Mouse (Mus musculus) kidney, embryonic 14.5 days (tissue): ENCODE measurements around the gene Zswim1. TPM values are rescaled to one million over a fixed set of nuclear protein-coding genes. Genes with fewer than 3 reads are reported as not detected.
"Not testable (repeated sequence)": the region's sequence is repeated elsewhere in the genome, so short reads cannot be mapped to it uniquely, and the experiment has no call there.

ENCODE experiments used
- ATAC-seq: fragments of 200-750 bp; cut with Nextera tagmentation; 2 replicates; pipeline ENCODE4 v1.8.0; 2017; ENCODE audit warnings: moderate number of reproducible peaks, mild to moderate bottlenecking, moderate TSS enrichment, moderate library complexity; ENCODE audit not compliant: low FRiP score, low TSS enrichment
- H3K27ac ChIP-seq: fragments of 300-500 bp; sonication (generic); 2 replicates; pipeline ENCODE4 v1.5.1; 2014; ENCODE audit warnings: low read depth, mild to moderate bottlenecking, low read length, moderate library complexity, mixed read lengths
- H3K27me3 ChIP-seq: fragments of 300-500 bp; sonication (generic); 2 replicates; pipeline ENCODE4 v1.6.1; 2014; ENCODE audit warnings: mild to moderate bottlenecking, low read length; ENCODE audit not compliant: control insufficient read depth, insufficient read depth
- H3K36me3 ChIP-seq: fragments of 300-500 bp; sonication (generic); 2 replicates; pipeline ENCODE4 v1.6.1; 2014; ENCODE audit warnings: low read length, mixed read lengths; ENCODE audit not compliant: control insufficient read depth, insufficient read depth
- H3K4me1 ChIP-seq: fragments of 300-500 bp; sonication (generic); 2 replicates; pipeline ENCODE4 v1.6.1; 2014; ENCODE audit warnings: low read length, mixed read lengths; ENCODE audit not compliant: control insufficient read depth, insufficient read depth
- H3K4me2 ChIP-seq: fragments of 300-500 bp; sonication (generic); replicated peaks from 2 replicates; pipeline ENCODE4 v1.6.1; 2014; ENCODE audit warnings: low read depth, mild to moderate bottlenecking, low read length
- H3K4me3 ChIP-seq: fragments of 300-500 bp; sonication (generic); 2 replicates; pipeline ENCODE4 v1.5.1; 2014; ENCODE audit warnings: mild to moderate bottlenecking, low read length
- H3K9ac ChIP-seq: fragments of 300-500 bp; sonication (generic); 2 replicates; pipeline ENCODE4 v1.6.1; 2014; ENCODE audit warnings: low read depth, mild to moderate bottlenecking, low read length, moderate library complexity
- H3K9me3 ChIP-seq: fragments of 300-500 bp; sonication (generic); 2 replicates; pipeline ENCODE4 v1.6.1; 2016; ENCODE audit warnings: low read length; ENCODE audit not compliant: control insufficient read depth
- WGBS: fragments of 180-500 bp; shearing (Covaris S2); extraction: QIAGEN DNeasy Blood & Tissue Kit; methylation state at CpG from one replicate; pipeline ENCODE4 v1.1.7; 2014; 5-methylcytosine and 5-hydroxymethylcytosine counted together
- polyA plus RNA-seq: library from polyadenylated mRNA; unstranded; fragments of >200 nt; fragmentation: Nextera tagmentation; extraction: Ambion mirVana; gene quantifications from 2 replicates; pipeline ENCODE4 v1.2.1, GENCODE M21; 2014

The Zswim1 gene
- polyA plus RNA-seq, 1 experiment from 2014 or later = 20.0 TPM

DNA sequence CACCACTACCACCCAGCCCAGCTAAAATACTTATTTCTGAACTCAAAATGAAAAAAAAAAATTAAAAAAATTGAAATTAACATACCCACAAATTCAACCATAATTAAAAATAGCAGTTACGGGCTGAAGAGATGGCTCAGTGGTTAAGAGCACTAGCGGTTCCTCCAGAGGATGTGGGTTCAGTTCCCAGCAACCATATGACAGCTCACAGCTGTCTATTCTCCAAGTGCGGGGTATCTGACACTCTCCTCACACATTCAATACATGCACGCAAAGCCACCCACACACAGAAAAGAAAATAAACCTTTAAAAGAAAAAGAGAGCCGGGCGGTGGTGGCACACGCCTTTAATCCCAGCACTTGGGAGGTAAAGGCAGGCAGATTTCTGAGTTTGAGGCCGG lies 27.6 kb downstream of the Zswim1 start:
- Histone ChIP-seq H3K9ac (no peak overlapping the region), H3K4me3 (no peak overlapping the region), H3K4me2 (no peak overlapping the region), H3K27ac (no peak overlapping the region), H3K27me3 (peaks cover 4% of the 10 kb centered on the region; the same call in 1 of the 2 replicates), H3K9me3 (no peaks in the 10 kb centered on the region), H3K36me3 (no peaks in the 10 kb centered on the region), H3K4me1 (no peaks in the 10 kb centered on the region)
- 51% methylated on average over 8 of the region's 8 CpGs for WGBS
- ATAC-seq = no peak

DNA sequence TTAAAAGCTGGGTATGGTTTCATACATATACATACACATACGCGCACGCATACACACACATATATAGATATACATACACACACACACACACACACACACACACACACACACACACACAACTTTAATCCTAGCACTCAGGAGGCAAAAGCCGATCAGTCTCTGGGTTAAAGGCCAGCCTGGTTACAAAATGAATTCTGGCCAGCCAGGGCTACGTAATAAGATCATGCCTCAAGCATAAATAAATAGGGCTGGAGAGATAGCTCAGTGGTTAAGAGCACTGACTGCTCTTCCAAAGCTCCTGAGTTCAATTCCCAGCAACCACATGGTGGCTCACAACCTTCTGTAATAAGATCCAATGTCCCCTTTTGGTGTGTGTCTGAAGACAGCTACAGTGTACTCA lies 33.1 kb downstream of the Zswim1 start:
- peak overlapping the region; percentile 92 for H3K4me2 ChIP-seq
- H3K27me3 ChIP-seq = peaks cover 24% of the 10 kb centered on the region
- not testable (repeated sequence) for H3K9ac ChIP-seq, H3K9me3 ChIP-seq, H3K36me3 ChIP-seq, H3K27ac ChIP-seq, ATAC-seq, H3K4me3 ChIP-seq
- WGBS = 80% methylated on average over 5 of the region's 5 CpGs
- H3K4me1 ChIP-seq = peaks cover 38% of the 10 kb centered on the region

DNA sequence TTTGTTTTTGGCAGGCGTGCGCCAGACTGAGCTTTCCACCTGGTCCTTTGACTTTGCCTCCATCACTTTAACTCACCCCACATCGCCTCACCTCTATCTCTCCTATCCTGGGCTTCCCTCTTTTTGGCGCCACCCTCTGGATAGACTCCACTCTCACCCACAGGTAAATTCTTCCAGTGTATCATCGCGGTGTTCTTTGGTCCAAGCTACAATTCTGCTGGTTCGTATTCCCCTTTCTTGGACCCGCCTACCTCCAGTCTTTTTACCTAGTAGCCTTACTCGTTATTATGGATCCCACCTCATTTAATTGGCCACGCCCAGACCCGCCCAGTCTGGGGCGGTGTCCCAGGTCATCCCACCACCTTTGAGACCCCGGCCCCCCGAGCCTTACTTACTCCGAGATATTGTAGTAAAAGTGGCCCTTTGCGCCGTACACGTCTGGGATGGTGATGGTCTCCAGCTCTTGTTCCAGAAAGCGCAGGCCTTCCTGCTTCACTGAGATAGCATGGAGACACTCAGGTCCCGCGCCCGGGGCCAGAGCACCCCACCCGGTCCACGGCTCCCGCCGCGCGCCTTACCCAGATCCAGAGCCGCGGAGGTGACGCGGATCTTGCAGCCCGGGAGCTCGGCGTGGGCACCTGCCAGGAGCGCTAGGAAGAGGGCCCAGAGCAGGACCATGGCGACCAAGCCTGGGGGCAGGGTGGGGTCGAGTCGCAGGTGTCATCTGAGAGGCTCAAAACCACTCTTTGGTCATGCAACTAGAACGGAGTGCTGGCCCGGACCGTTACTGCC lies 34.0 kb downstream of the Zswim1 start:
- Histone ChIP-seq H3K27ac (no peak overlapping the region), H3K9ac (peak overlapping the region; percentile 52), H3K27me3 (peaks cover 24% of the 10 kb centered on the region), H3K9me3 (no peaks in the 10 kb centered on the region), H3K4me2 (peak overlapping the region; percentile 92), H3K4me1 (peaks cover 39% of the 10 kb centered on the region), H3K36me3 (no peaks in the 10 kb centered on the region), H3K4me3 (peak overlapping the region; percentile 56)
- ATAC-seq = 0 out of 2 replicates have a peak, but pooled peaks have one; percentile 18
- under 1% methylated on average over 42 of the region's 42 CpGs for WGBS

DNA sequence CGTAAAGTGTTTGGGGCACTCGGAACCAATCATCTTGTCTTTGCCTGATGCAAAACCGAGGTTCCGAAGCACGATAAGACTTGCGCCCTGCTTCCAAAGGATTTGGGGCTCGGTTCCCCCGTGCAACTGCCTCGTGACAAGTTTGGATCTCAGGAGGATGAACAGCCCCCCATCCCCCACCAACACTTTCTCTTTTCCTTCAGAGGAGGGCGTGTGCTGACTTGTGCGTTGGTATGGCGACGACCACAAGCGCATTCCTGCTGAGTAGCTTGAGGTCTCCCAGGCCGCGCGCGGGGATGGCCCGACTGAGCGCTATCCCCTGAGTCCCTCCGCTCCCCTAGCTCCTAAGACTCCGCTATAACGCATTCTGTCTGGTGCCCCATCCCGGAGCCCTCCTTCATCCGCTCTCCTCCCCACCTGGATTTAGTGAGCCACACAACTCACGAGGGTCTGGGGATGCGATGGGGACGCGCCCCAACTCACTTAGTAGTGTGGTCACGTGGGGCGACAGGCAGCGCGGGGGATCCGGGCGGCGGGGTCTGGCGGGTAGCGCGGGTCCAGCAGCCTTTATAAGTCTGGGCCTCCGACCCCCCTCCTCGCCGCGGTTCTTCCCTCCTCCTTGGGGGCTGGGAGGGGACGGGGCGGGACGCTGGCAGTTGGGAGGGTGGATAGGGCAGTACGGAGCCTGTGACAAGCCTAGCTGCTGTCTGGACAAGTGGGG lies 34.8 kb downstream of the Zswim1 start, which contains the start of gene Pltp:
Gene Pltp, minus strand, starts transcription at position 611 of the 721 bp plus-strand sequence.
- H3K4me3 ChIP-seq = peak within 1 kb of the TSS; percentile 56
- H3K4me2 ChIP-seq = peak within 1 kb of the TSS; percentile 92
- ATAC-seq = peak; percentile 60; the same call in 1 of the 2 replicates
- WGBS = 1% methylated on average over 47 of the region's 47 CpGs
- H3K27ac ChIP-seq = no peak within 1 kb of the TSS
- no peaks in the 10 kb centered on the region for H3K36me3 ChIP-seq
- peaks cover 46% of the 10 kb centered on the region for H3K4me1 ChIP-seq
- H3K27me3 ChIP-seq = peaks cover 24% of the 10 kb centered on the region
- H3K9me3 ChIP-seq = no peaks in the 10 kb centered on the region
- peak within 1 kb of the TSS; percentile 52 for H3K9ac ChIP-seq

DNA sequence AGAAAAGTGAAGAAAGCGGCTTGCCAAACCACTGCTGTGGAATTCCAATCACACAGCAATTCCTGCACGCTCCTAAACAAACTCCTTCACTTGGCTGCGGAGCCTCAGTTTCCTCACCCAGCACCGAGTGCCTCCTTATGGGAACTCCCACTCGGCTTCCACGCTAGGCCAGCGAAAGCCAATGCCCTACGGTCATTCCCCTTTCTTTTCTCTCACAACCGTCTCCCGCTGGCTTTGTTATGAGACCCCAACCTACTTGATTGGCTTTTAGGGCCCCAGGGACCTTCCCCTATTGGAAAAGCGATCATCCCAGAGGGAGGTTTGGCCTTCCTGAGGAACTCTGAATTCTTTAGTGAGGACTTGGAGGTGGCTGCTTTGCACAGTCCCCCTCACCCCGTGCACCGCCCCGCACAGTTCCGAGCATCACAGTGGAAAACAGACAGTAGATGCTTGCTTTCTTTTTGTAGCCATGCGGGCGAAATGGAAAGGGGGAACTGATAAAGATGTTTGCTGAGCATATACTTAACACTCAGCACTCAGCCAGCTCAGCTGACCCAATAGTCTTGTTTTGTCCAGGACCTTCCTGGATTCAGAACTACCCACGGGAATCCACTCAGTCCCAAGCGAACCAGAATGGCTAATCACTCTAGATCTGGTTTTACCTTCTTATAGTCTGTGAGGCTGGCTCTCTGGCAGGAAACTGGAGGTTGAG lies 35.5 kb downstream of the Zswim1 start:
- ATAC-seq = no peak
- H3K9ac ChIP-seq = peak overlapping the region; percentile 52
- peaks cover 24% of the 10 kb centered on the region for H3K27me3 ChIP-seq
- H3K4me3 ChIP-seq = peak overlapping the region; percentile 56
- peaks cover 52% of the 10 kb centered on the region for H3K4me1 ChIP-seq
- H3K27ac ChIP-seq = no peak overlapping the region
- WGBS = 6% methylated on average over 19 of the region's 19 CpGs
- H3K9me3 ChIP-seq = no peaks in the 10 kb centered on the region
- no peaks in the 10 kb centered on the region for H3K36me3 ChIP-seq
- H3K4me2 ChIP-seq = peak overlapping the region; percentile 92

DNA sequence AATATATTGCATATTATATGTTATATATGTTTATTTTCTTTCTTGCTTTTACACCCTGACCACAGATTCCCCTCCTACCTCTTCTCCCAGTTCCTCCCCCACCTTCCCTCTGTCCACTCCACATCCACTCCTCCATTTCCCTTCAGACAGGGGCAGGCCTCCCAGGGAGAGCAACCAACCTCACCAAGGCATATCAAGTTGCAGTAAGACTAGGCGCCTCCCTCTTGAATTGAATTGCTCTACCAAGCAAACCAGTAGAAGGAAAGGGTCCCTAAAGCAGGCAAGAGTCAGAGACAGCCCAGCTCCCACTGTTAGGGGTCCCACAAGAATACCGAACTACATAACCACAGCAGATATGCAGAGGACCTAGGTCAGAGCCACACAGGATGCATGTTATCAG lies 36.7 kb downstream of the Zswim1 start:
- 24% methylated on average over 2 of the region's 2 CpGs for WGBS
- Histone ChIP-seq H3K9ac (no peak overlapping the region), H3K36me3 (no peaks in the 10 kb centered on the region), H3K4me2 (0 out of 2 replicates have a peak overlapping the region, but pooled peaks have one; percentile 8), H3K4me3 (no peak overlapping the region), H3K9me3 (no peaks in the 10 kb centered on the region), H3K27ac (peak overlapping the region; percentile 51; the same call in 1 of the 2 replicates), H3K27me3 (peaks cover 24% of the 10 kb centered on the region), H3K4me1 (peaks cover 52% of the 10 kb centered on the region)
- peak; percentile 61 for ATAC-seq

DNA sequence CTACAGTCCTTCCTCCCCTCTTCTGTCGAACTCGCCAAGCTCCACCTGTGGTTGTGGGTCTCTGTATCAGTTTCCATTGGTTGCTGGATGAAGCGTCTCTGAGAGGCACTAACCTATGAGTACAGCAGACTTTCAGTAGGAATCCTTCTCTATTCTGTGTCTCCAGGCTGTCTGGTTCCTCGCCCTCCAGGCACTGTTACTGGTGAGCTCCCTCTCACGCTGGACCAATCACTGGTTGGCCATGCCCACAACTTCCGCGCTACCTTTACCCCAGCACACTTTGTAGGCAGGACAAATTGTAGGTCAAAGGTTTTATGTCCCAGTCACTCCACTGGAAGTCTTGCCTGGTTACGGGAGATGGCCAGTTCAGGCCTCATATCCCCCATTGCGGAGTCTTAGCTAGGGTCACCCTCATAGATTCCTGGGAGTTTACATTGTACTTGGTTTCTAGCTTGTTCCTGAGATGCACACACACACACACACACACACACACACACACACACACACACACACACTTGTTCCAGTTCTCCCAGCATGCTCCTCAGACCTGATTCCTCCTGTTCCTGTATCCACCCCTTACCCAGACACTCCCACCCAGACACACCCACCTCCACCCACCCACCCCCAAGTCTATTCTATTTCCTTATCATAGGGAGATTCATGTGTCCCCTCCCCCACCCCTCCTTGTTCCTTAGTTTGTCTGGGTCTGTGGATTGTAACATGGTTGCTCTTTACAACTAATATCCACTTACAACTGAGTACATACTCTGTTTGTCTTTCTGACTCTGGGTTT lies 37.4 kb downstream of the Zswim1 start:
- Histone ChIP-seq H3K36me3 (no peaks in the 10 kb centered on the region), H3K27ac (peak overlapping the region; percentile 51; the same call in 1 of the 2 replicates), H3K9ac (no peak overlapping the region), H3K4me1 (peaks cover 52% of the 10 kb centered on the region), H3K4me2 (0 out of 2 replicates have a peak overlapping the region, but pooled peaks have one; percentile 8), H3K27me3 (peaks cover 22% of the 10 kb centered on the region), H3K9me3 (no peaks in the 10 kb centered on the region), H3K4me3 (no peak overlapping the region)
- ATAC-seq = peak; percentile 17; the same call in 1 of the 2 replicates
- WGBS = 22% methylated on average over 9 of the region's 9 CpGs

DNA sequence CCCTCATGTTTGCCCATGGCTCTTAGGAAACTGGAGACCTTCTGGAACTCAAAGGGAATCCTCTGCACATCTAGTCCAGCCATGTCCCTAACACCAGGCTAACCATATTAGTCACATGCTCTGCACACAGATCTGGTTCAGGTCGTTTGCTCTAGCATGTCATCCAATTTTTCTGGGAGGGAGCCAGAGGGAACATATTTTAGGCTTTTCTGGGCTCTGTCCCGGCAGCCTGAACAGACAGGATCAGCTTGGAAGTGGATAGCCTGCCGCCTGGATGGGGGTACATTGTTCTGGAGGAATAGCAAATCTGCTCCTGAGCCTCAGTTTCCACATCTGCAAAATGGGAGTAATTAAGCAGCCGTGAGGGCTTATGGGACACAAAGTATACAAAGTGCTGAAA lies 38.6 kb downstream of the Zswim1 start:
- H3K9ac ChIP-seq = no peak overlapping the region
- ATAC-seq = no peak
- no peak overlapping the region for H3K4me3 ChIP-seq
- H3K9me3 ChIP-seq = no peaks in the 10 kb centered on the region
- H3K27ac ChIP-seq = peak overlapping the region; percentile 65; the same call in 1 of the 2 replicates
- no peaks in the 10 kb centered on the region for H3K36me3 ChIP-seq
- WGBS = 78% methylated on average over 4 of the region's 4 CpGs
- peaks cover 17% of the 10 kb centered on the region for H3K27me3 ChIP-seq
- H3K4me1 ChIP-seq = peaks cover 49% of the 10 kb centered on the region
- H3K4me2 ChIP-seq = no peak overlapping the region
